Mouse (Mus musculus) olfactory bulb, adult 2 months (tissue): Measurements from ENCODE around the gene Snx8.

ENCODE experiments used
- CTCF ChIP-seq: fragments of 200-500 bp; IDR thresholded peaks from 2 replicates; pipeline ENCODE4 v1.5.1; 2012; ENCODE audit warnings: low read depth, mild to moderate bottlenecking, low read length, moderate library complexity; ENCODE audit not compliant: insufficient read depth
- POLR2A ChIP-seq: fragments of 200-500 bp; IDR thresholded peaks from 2 replicates; pipeline ENCODE4 v1.6.1; 2012; ENCODE audit warnings: mild to moderate bottlenecking, low read depth, low read length, moderate library complexity; ENCODE audit not compliant: insufficient read depth

- TF ChIP-seq POLR2A = no peak
- TF ChIP-seq CTCF = no peak
Observed at GRCm38 (mm10) chr5:140324058-140324457, 65.0 kb downstream of the Snx8 start.
